Mouse (Mus musculus) brain, embryonic 14.5 days (tissue): Measurements from ENCODE around the gene Large1.

ENCODE experiments used
- CTCF ChIP-seq: fragments of 200-500 bp; IDR thresholded peaks from 2 replicates; pipeline ENCODE4 v1.5.1; 2012; ENCODE audit warnings: inconsistent platforms, mild to moderate bottlenecking, moderate library complexity, borderline replicate concordance; ENCODE audit not compliant: insufficient read depth, insufficient read length; ENCODE audit errors: extremely low read depth
- POLR2A ChIP-seq: fragments of 200-500 bp; IDR thresholded peaks from 2 replicates; pipeline ENCODE4 v1.6.1; 2012; ENCODE audit warnings: mild to moderate bottlenecking, inconsistent platforms, borderline replicate concordance; ENCODE audit not compliant: poor library complexity, insufficient read depth, insufficient read length, severe bottlenecking; ENCODE audit errors: extremely low read depth

- TF ChIP-seq POLR2A (no peak), CTCF (no peak)
These were observed 398.3 kb downstream of the Large1 start for GRCm38 (mm10) chr8:72955074-72955473.
